Mouse (Mus musculus): Measurements from ENCODE around the gene Hes3. TPM values are rescaled to one million over a fixed set of nuclear protein-coding genes. Genes with fewer than 3 reads are reported as not detected.

The Hes3 gene
- 0.33 TPM for polyA plus RNA-seq (2015; fragmentation: Illumina TruSeq; extraction: RNeasy Lipid Tissue Mini Kit (QIAGEN cat#74804); ENCODE audit: low read depth, low replicate concordance)

DNA sequence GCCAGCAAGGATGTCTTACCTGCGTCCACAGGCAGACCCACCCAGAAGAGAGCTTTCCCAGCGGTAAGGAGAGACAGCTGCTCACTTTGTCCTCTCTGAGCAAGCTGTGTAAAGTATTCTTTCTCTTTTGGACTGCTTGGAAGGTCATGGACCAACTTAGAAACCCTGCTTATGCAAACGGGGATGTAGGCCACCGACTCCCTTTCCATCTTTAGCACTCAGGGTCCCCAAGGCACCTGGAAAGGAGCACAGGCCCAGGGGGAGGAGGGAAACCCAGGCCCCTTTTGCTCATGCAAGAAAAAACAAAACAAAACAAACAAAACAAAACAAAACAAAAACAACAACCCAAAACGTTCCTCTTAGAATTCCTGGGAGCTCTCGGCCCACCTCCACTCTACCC, at the start of gene Hes3:
Gene Hes3, minus strand, starts transcription at position 101 of the 400 bp plus-strand sequence.

GRCm38 (mm10) chr4:152338419-152339292, 47.2 kb upstream of the Hes3 start, which contains the start of gene Chd5:
Gene Chd5 (plus strand): TSS chr4:152338651.

GRCm38 (mm10) chr4:152325574-152326411, 34.3 kb upstream of the Hes3 start, which contains the start of gene Rpl22:
Gene Rpl22 (plus strand): TSS chr4:152325742.

DNA sequence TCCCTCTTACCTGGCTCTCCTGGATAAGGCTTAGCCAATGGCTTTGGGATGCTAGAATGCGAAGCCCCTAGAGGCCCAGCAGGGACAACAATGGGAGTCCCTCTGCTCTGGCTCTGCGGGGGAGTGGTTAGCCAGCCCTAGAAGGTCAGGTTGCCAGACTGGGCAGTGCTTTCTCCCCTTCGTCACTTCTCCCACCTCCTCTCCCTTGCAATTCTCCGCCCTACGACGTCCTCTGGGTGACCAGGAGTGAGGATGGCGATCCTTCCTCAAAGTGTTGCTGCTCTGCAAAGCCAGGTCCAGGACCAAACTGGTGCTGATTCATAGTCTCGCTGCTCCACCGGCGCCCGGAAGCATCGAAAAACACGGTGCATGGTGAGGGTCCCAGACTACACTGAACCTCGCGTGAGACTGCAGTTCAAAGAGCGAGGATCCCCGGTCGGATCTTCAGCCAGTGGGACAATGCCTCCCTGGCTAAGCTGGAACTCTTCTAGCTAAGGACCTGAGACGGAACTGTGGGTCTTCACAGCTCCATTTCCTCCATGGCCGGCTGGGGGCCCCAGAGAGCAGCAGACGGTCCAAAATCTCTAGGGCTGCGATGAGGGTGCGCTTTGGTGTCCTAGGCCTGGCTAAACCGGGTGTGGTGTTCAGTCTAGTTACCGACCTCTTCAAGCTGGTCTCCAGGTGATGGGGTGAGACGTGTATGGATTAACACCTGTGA, 27.2 kb upstream of the Hes3 start, which contains the start of gene Rnf207:
Gene Rnf207, minus strand, starts transcription at position 477 of the 718 bp plus-strand sequence.

GRCm38 (mm10) chr4:152296874-152297861, 5.7 kb upstream of the Hes3 start, which contains the start of gene Icmt:
Gene Icmt (plus strand): TSS chr4:152297227.

DNA sequence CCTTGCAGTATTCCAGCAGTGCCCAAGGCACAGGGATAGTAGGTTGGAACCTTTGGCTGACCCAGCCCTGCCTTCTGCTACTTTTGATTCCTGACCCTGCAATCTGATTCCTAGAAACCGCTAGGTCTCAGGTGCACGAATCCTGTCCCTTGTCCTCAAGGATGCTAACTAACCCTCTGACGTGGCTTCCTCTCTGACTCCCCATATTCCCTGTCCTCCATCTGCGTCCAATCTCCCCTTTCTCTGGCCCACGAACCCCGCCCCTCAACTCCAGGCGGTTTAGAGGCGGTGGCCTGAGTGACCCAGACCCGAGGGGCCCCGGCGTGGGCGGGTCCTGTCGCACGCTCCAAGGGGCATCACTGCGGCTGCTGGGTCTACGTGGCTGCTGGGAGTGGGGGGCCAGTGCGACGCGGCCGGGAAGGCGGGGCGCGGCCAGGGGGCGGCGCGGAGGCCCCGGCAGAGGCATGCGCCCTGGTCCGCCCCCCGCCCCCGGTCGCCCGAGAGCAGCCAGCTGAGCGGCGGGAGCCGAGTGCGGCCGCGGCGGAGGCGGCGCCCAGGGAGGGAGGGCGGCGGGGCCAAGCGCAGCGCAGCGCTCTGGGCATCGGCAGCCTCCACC, 17.7 kb downstream of the Hes3 start, which contains the start of gene Gpr153:
Gene Gpr153, plus strand, starts transcription at position 612 of the 616 bp plus-strand sequence.

Other genes with a start within 250 kb of the Hes3 start
- 41.3 TPM for gene Plekhg5, start 219.2 kb downstream of the Hes3 start, polyA plus RNA-seq (2015; fragmentation: Illumina TruSeq; extraction: RNeasy Lipid Tissue Mini Kit (QIAGEN cat#74804); ENCODE audit: low read depth, low replicate concordance)
- gene Tnfrsf25, start 175.7 kb downstream of the Hes3 start, polyA plus RNA-seq (2015; fragmentation: Illumina TruSeq; extraction: RNeasy Lipid Tissue Mini Kit (QIAGEN cat#74804); ENCODE audit: low read depth, low replicate concordance): 8.8 TPM
- gene Espn, start 139.3 kb downstream of the Hes3 start, polyA plus RNA-seq (2015; fragmentation: Illumina TruSeq; extraction: RNeasy Lipid Tissue Mini Kit (QIAGEN cat#74804); ENCODE audit: low read depth, low replicate concordance): 1.9 TPM
- not detected for gene Hes2, start 132.8 kb downstream of the Hes3 start, polyA plus RNA-seq (2015; fragmentation: Illumina TruSeq; extraction: RNeasy Lipid Tissue Mini Kit (QIAGEN cat#74804); ENCODE audit: low read depth, low replicate concordance)
- 442 TPM for gene Acot7, start 113.5 kb downstream of the Hes3 start, polyA plus RNA-seq (2015; fragmentation: Illumina TruSeq; extraction: RNeasy Lipid Tissue Mini Kit (QIAGEN cat#74804); ENCODE audit: low read depth, low replicate concordance)
- 15.5 TPM for gene Gpr153, start 17.4 kb downstream of the Hes3 start, polyA plus RNA-seq (2015; fragmentation: Illumina TruSeq; extraction: RNeasy Lipid Tissue Mini Kit (QIAGEN cat#74804); ENCODE audit: low read depth, low replicate concordance)
- 34.6 TPM for gene Icmt, start 5.6 kb upstream of the Hes3 start, polyA plus RNA-seq (2015; fragmentation: Illumina TruSeq; extraction: RNeasy Lipid Tissue Mini Kit (QIAGEN cat#74804); ENCODE audit: low read depth, low replicate concordance)
- gene Rnf207, start 27.3 kb upstream of the Hes3 start, polyA plus RNA-seq (2015; fragmentation: Illumina TruSeq; extraction: RNeasy Lipid Tissue Mini Kit (QIAGEN cat#74804); ENCODE audit: low read depth, low replicate concordance): 9.3 TPM
- 340 TPM for gene Rpl22, start 34.1 kb upstream of the Hes3 start, polyA plus RNA-seq (2015; fragmentation: Illumina TruSeq; extraction: RNeasy Lipid Tissue Mini Kit (QIAGEN cat#74804); ENCODE audit: low read depth, low replicate concordance)
- gene Chd5, start 47.0 kb upstream of the Hes3 start, polyA plus RNA-seq (2015; fragmentation: Illumina TruSeq; extraction: RNeasy Lipid Tissue Mini Kit (QIAGEN cat#74804); ENCODE audit: low read depth, low replicate concordance): 71.6 TPM
- gene Nphp4, start 185.0 kb upstream of the Hes3 start, polyA plus RNA-seq (2015; fragmentation: Illumina TruSeq; extraction: RNeasy Lipid Tissue Mini Kit (QIAGEN cat#74804); ENCODE audit: low read depth, low replicate concordance): 6.6 TPM
- 263 TPM for gene Kcnab2, start 186.2 kb upstream of the Hes3 start, polyA plus RNA-seq (2015; fragmentation: Illumina TruSeq; extraction: RNeasy Lipid Tissue Mini Kit (QIAGEN cat#74804); ENCODE audit: low read depth, low replicate concordance)